Mouse (Mus musculus) effector memory CD4-positive, alpha-beta T cell, adult 7 months (primary cell): Measurements from ENCODE around the gene Slc25a40. TPM values are rescaled to one million over a fixed set of nuclear protein-coding genes. Genes with fewer than 3 reads are reported as not detected.

ENCODE experiments used
- polyA plus RNA-seq: library from polyadenylated mRNA; unstranded; fragments of 100-300 nt; shearing (Covaris generic); gene quantifications from one replicate; pipeline ENCODE4 v1.2.1, GENCODE M21; 2017

Slc25a40 gene
- polyA plus RNA-seq: 17.4 TPM

GRCm38 (mm10) chr5:8422157-8422931 is at the start of gene Slc25a40, which contains the start of gene Dbf4:
Slc25a40 (plus strand) TSS chr5:8422850.
Dbf4 (minus strand) TSS chr5:8422716.

Other genes starting within 250 kb of the Slc25a40 start
- 0.83 TPM for gene Adam22, start 54.7 kb upstream of the Slc25a40 start, polyA plus RNA-seq
- 66.1 TPM for gene Dbf4, start 134 bp upstream of the Slc25a40 start, polyA plus RNA-seq
- gene Rundc3b, start 200.1 kb downstream of the Slc25a40 start, polyA plus RNA-seq: 26.6 TPM
- gene Abcb1a, start 237.2 kb downstream of the Slc25a40 start, polyA plus RNA-seq: 85.5 TPM